Mouse (Mus musculus): ENCODE results near the gene Pmf1.
"Not testable (repeated sequence)": the region's sequence is repeated elsewhere in the genome, so short reads cannot be mapped to it uniquely, and the experiment has no call there.

The Pmf1 gene

DNA sequence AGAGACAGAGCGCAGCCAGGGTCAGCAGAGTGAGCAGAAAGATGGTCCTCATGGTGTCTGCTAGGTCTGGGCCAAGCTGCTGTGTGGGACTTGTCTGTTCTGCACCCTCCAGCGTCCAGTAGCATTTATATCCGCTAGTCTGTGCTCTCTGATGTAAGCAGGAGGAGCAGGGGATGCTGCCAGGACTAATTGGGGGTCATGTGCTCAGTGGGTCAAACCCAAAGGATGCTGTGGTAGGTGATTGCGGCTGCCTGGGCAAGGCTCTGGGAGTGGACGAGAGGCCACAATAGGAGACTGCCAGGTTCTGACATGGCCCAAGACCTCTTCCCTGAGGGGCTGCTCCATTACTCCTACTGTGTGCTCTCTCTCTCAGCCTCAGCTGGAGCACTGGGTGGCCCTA lies 25.8 kb downstream of the Pmf1 start, which contains the start of gene Bglap:
Gene Bglap (minus strand): TSS at position 101 of the 400 bp plus-strand sequence.
- DNase-seq, result no peak

DNA sequence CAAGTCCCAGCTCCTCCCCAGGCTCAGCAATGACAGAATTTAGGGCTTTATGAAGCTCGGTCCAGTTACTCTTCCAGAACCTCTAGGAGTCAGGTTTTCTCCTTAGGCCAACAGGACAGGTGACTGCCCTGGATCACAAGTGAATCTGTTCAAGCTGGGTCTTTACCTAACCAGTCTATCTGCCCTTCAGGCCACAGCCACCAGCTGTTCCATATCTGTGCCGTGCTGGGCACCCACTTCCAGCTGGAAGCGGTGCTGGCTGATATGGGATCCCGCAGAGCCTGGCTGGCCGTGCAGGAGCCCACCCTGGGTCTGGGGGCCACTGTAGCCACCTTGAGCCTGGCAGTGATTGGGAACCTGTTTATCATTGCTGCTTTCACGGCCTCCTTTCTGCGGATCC lies 27.7 kb downstream of the Pmf1 start:
- not testable (repeated sequence) for DNase-seq

DNA sequence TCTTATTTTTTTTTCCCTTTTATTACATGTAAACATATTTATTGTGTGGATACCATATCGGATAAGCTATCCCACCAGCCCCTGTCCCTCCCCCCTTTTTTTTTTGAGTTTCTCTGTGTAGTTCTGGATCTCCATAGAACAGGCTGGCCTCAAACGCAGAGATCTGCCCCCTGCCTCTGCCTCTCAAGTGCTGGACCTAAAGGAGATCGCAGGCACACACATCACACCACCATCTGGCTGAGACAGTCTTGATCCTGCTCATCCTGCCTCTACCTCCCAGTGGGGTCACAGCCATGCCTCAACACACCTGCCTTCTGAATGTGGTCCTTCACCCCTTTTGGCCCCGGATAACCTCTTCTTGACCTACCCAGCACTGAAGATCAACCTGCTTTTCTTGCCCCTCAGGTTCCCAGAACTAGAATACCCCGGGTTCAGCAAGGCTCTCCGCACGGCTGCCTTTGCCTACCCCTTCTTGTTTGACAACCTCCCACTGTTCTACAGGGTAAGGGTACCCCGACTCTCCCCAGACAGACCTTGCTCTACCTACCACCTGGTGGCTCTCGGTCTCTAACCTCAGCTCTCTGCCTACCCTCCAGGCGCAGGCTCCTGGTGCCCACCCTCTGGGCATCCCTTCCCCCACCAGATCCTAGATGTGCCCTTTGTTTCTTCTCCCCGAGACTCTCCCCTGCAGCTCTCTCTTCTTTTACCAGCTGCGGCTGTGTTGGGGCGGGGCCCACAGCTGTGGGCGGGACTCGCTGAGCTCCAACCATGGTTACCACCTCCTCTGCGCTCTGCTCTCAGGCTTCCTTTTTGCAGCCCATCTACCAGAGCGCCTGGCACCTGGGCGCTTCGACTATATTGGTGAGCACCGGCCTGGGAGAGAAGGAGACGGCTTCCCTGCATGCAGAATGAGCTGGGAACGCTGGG lies 28.5 kb downstream of the Pmf1 start:
- DNase-seq, result peak; percentile 21

DNA sequence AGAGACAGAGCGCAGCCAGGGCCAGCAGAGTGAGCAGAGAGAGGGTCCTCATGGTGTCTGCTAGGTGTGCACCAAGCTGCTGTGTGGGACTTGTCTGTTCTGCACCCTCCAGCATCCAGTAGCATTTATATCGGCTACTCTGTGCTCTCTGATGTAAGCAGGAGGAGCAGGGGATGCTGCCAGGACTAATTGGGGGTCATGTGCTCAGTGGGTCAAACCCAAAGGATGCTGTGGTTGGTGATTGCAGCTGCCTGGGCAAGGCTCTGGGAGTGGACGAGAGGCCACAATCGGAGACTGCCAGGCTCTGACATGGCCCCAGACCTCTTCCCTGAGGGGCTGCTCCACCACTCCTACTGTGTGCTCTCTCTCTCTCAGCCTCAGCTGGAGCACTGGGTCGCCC lies 31.5 kb downstream of the Pmf1 start, which contains the start of gene Bglap2:
Gene Bglap2 (minus strand): TSS at position 101 of the 400 bp plus-strand sequence.
- not testable (repeated sequence) for DNase-seq

DNA sequence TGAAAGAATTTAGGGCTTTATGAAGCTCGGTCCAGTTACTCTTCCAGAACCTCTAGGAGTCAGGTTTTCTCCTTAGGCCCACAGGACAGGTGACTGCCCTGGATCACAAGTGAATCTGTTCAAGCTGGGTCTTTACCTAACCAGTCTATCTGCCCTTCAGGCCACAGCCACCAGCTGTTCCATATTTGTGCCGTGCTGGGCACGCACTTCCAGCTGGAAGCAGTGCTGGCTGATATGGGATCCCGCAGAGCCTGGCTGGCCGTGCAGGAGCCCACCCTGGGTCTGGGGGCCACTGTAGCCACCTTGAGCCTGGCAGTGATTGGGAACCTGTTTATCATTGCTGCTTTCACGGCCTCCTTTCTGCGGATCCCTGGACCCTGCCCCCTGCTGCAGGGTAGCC lies 33.5 kb downstream of the Pmf1 start:
- DNase-seq, result not testable (repeated sequence)

DNA sequence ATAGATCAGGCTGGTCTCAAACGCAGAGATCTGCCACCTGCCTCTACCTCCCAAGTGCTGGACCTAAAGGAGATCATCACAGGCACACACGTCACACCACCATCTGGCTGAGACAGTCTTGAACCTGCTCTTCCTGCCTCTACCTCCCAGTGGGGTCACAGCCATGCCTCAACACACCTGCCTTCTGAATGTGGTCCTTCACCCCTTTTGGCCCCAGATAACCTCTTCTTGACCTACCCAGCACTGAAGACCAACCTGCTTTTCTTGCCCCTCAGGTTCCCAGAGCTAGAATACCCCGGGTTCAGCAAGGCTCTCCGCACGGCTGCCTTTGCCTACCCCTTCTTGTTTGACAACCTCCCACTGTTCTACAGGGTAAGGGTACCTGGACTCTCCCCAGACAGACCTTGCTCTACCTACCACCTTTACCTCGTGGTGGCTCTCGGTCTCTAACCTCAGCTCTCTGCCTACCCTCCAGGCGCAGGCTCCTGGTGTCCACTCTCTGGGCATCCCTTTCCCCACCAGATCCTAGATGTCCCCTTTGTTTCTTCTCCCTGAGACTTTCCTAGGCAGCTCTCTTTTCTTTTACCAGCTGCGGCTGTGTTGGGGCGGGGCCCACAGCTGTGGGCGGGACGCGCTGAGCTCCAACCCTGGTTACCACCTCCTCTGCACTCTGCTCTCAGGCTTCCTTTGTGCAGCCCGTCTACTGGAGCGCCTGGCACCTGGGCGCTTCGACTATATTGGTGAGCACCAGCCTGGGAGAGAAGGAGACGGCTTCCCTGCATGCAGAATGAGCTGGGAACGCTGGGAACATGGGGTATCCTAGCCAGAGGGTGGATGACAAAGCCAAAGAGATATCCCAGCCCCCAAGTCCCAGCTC lies 34.1 kb downstream of the Pmf1 start:
- DNase-seq, result peak; percentile 28

DNA sequence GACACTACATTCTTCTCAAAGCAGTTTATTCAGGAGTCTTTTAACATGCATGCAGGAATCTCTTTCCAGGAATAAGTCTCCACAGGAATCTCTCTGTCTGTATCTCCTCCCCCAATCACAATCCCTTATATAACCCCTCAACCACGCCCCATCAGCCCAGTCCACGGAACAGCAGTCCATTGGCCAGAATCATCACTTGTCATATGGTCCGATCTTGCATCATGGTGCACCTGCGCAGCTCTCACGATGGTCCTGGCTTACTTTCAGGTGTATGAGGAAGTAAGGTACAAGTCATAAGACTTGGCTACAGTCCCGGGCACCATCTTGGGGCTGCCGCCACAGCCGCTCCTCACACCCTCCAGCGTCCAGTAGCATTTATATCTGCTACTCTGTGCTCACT lies 37.5 kb downstream of the Pmf1 start, which contains the start of gene Bglap3:
Gene Bglap3 (minus strand): TSS at position 101 of the 400 bp plus-strand sequence.
- DNase-seq, result not testable (repeated sequence)

DNA sequence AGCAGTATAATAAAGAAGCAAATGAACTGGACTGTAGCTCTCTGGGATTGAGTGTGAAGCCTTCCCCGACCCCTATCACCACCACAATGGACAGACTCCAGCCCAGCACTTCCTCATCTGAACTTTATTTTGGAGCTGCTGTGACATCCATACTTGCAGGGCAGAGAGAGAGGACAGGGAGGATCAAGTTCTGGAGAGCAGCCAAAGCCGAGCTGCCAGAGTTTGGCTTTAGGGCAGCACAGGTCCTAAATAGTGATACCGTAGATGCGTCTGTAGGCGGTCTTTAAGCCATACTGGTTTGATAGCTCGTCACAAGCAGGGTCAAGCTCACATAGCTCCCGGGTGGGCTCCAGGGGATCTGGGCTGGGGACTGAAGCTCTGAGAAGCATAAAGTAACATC lies 41.6 kb downstream of the Pmf1 start:
- not testable (repeated sequence) for DNase-seq

DNA sequence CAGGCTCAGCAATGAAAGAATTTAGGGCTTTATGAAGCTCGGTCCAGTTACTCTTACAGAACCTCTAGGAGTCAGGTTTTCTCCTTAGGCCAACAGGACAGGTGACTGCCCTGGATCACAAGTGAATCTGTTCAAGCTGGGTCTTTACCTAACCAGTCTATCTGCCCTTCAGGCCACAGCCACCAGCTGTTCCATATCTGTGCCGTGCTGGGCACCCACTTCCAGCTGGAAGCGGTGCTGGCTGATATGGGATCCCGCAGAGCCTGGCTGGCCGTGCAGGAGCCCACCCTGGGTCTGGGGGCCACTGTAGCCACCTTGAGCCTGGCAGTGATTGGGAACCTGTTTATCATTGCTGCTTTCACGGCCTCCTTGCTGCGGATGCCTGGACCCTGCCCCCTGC lies 42.6 kb downstream of the Pmf1 start:
- DNase-seq, result not testable (repeated sequence)

DNA sequence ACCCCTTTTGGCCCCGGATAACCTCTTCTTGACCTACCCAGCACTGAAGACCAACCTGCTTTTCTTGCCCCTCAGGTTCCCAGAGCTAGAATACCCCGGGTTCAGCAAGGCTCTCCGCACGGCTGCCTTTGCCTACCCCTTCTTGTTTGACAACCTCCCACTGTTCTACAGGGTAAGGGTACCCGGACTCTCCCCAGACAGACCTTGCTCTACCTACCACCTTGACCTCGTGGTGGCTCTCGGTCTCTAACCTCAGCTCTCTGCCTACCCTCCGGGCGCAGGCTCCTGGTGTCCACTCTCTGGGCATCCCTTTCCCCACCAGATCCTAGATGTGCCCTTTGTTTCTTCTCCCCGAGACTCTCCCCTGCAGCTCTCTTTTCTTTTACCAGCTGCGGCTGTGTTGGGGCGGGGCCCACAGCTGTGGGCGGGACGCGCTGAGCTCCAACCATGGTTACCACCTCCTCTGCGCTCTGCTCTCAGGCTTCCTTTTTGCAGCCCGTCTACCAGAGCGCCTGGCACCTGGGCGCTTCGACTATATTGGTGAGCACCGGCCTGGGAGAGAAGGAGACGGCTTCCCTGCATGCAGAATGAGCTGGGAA lies 43.2 kb downstream of the Pmf1 start:
- peak; percentile 45 for DNase-seq

DNA sequence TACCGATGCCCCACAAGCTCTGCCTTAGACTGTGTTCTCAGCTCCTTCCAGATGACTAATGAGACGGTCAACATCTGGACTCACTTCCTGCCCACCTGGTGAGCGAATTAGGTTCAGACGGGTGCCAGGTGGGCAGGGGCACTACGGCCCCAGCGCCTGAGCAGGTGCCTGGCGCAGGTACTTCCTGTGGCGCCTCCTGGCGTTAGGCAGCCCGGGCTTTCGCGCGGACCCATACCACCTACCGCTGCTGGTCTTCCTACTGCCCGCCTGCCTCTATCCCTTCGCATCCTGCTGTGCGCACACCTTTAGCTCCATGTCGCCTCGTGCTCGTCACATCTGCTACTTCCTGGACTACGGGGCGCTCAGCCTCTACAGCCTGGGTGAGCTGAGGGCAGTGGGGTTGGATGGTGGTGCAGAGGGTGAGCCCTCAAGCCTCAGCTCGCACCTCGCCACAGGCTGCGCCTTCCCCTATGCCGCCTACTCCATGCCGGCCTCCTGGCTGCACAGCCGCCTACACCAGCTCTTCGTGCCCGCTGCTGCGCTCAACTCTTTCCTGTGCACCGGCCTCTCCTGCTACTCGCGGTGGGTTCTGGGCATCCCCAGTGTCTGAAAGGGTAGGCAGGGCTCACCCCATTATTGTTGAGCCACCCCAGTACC lies 44.3 kb downstream of the Pmf1 start:
- no peak for DNase-seq

DNA sequence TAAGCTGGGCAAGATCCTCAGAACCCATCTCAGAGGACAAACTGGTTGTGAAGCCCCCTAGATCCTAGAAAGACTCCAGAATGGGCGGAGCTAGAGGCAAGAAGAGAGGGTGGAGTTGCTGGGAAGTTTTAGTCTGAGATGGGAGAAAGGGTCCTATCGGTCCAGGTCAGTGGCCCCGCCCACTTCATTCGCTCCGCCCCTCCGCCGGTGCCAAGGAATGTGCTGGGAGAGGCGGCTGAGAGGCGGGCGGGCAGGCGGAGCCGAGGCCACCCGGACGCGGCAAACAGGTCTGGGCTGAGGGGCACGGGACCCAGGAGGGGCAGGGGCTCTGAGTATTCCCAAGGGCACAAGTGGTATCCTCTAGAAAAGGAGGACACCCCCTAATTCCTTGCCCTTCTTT lies 45.8 kb downstream of the Pmf1 start, which contains the start of gene Paqr6:
Gene Paqr6 (plus strand): TSS at position 248 of the 400 bp plus-strand sequence.
- peak; percentile 82 for DNase-seq

DNA sequence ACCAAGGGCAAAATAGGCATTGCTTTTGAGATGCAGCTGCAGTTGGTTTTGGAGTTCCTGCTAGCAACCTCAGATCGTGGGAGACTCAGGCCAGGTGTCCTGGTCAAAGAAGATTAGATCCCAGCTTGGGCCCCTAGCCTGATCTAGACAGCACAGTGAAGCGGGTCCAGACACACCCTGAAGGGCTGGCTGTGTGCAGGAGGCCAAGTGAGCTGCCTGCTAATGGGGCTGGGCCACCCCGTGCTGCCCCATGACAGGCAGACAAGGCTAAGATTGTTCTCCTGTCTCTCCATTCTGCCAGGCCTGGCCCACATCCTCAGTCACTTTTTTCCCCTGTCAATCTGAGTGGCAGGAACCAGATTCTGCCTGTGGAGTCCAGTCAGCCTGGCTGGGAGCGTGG lies 46.4 kb downstream of the Pmf1 start:
- DNase-seq, result peak; percentile 33

DNA sequence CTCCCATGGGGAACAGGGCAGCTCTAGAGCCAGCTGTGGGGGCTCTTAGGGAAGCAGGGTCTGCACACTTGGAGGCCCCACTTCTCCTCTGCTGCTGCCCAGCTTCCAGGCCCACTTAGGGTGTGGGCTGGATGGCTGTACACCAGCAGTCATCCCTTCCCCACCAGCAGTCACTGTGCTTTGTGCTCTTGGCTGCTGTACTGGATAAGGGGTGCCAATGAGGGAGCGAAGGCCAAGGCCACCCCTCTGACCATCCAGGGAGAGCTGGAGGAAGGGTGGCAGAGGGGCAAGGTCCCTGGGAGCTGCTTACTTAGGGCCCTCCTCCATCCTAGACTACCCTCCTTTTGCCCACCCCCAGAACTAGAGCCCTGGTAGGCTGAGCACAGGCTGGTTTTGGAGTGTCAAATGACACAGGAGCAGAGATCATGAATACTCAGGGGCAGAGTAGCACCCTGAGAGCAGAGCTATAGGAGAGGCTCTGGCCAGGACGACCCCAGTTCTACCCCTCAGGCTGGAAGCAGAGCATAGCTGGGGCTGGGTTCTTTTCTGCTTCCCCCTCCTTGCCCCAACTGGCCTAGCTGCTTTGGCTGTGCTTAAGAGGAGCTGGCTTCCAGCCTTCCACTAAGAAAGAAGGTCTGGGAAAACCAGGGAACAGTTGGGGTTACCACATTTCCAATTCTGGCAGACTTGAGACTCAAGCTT lies 48.4 kb downstream of the Pmf1 start:
- DNase-seq, result no peak

DNA sequence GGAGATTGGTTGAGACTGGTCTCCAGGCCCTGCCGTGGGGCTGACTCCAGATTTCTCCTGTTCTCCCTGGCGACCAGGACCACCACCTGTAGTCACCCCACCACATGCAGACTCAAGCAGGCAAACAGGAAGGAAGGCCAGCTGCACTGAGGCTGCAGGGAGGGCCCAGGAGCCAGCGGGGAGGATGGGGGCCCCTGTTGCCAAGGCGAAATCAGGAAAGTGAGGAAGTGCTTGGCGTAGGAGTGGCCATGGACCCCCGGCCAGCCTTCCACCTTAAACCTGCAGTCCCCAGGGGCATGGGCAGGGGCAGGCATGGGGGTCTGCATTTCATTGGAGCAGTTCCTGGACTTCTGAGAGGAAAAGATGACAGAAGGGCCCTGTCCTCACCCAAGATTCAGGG lies 49.0 kb downstream of the Pmf1 start:
- DNase-seq, result no peak

DNA sequence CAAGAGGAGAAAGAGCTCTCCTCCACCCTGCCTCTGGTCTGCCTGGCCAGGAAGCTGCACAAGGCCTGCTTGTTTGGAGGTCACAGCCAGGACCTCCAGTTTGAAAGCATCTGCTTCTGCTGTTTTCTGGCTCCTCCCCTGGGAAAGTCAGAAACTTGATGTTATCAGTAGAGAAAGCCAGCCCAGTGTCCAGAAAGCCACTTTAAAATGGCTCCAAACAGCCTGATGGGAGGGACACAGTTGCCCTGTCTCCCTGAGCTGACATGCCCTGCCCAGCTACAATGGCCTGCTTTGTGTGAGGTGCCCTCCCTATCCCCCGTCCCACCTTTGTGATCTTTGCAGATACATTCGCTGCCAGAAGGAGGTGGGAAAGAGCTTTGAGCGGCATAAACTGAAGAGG lies 50.1 kb downstream of the Pmf1 start:
- no peak for DNase-seq

DNA sequence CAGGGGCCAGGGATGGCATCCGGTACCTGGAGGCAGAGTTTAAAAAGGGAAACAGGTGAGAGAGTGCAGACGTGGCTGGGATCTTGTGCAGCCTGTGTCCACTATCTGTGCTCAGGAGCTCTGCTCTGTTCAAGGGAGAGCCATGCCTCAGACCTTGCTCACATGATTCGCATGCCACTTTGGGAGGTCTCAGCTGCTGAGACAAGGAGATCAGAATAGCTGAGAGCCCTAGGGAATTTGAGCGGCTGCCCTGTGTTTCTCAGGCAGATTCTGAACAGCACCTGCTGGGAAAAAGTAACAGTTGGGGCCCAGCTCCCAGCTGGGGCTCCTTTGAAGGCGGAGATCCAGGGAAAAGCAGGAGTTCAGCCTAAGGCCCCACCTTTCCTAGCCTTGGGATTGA lies 50.5 kb downstream of the Pmf1 start:
- DNase-seq, result no peak

DNA sequence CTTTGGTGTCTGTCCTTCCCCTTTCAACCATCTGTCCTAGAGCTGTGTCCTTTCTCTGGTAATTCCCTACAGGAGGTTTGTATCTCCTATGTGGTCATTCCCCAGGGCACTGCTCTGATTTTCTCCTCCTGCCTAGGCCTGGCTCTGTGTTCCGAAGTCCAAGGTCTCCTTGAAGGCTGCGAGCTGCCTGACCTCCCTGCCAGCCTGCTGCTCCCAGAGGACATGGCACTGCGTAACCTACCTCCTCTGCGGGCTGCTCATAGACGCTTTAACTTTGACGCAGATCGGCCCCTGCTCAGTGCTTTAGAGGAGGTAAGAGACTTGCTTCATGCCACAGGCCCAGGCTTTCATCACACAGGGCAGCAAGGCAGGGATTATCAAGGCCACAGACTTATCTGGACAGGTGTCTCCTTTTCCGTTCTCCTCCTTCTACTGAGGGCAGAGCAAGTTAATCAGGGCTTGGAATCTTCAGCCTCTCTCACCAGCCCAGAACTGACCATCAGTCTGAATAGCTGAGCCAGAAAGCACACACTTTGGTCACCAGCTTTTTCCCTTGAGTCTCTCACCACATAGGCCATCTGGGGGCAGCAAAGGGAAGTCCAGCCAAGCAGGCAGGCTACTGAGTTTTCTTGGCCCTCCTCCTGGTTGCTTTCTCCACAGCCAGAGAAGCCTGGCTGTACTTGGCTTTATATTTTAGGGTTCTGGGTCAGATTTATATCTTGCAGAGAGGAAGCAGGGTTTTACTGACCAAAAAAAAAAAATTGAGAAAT lies 55.5 kb downstream of the Pmf1 start:
- DNase-seq, result no peak

DNA sequence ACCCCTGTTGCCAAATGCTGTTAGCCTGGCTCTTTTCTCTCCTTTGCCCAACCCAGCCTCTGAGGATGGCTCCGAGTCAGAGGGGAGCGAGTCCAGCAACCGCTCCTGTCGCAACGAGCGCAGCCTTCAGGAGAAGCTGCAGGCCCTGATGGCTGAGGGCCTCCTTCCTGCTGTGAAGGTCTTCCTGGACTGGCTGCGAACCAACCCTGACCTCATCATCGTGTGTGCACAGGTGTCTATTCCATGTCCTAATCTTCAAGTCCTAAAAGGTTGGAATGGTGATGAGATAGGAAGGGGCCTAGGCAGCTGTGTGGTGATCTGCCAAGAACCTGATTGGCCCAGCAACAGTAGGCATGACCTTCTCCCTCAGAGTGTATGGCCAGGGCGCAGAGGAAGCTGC lies 57.2 kb downstream of the Pmf1 start:
- no peak for DNase-seq

DNA sequence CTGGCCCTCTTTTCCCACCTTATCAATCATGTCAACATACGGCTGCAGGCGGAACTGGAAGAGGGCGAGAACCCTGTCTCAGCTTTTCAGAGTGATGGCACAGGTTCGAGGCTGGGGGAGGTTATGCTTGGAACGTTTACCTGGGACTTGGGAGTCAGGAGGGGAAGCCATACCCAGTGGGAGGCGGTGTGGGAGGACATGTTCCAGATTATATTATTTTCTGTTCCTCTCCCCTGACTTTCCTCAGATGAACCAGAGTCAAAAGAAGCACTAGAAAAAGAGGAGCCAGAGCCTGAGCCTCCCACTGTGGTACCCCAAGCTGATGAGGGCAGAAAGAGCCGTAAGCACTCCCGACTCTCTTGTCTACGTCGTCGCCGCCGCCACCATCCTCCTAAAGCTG lies 59.4 kb downstream of the Pmf1 start:
- no peak for DNase-seq
